Comparison of ENCODE assay signal across 32 mouse cellular contexts in the genomic region with DNA sequence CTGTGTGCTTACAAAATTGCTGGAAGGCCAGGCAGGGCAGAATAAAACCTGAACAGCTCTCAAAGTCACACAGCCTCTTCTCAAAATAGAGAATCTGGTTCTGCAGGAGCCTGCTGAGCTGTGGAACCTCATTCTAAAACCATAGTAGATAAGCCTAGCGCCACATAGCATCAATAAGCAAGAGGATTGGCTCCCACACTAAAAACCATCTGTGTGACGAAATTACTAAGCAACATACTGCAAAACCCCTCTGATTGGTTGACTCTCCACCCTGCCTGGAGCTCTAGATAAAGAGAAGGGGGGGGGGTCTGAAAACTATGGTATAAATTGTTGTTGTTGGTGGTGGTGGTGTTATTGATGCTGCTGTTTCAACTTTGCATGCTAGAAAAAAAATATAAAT.
"Had no signal": no experiment of that assay in that cellular context is flagged by ENCODE, and none has a peak within 500 bp of the region (broad histone marks: within the 10 kb centered on the region; RNA-seq: fewer than 3 reads in every experiment).

No protein-coding gene starts in this region.

- H3K9ac ChIP-seq: limb, embryonic 12.5 days; limb, embryonic 13.5 days; limb, embryonic 15.5 days; liver, embryonic 12.5 days; liver, embryonic 13.5 days; liver, embryonic 14.5 days; liver, embryonic 15.5 days; liver, postnatal 0 days; lung, embryonic 14.5 days; lung, embryonic 15.5 days; midbrain, embryonic 12.5 days; midbrain, embryonic 13.5 days; midbrain, embryonic 15.5 days; neural tube, embryonic 12.5 days had no signal

- H3K4me2 ChIP-seq: limb, embryonic 12.5 days; limb, embryonic 13.5 days; limb, embryonic 15.5 days; liver, embryonic 11.5 days; liver, embryonic 12.5 days; liver, embryonic 13.5 days; liver, embryonic 15.5 days; lung, embryonic 14.5 days; lung, embryonic 15.5 days; midbrain, embryonic 11.5 days; midbrain, embryonic 12.5 days; midbrain, embryonic 13.5 days; midbrain, embryonic 15.5 days; neural tube, embryonic 12.5 days had no signal

- DNase-seq: left cerebral cortex, postnatal 4 days; liver; liver, embryonic 13.5 days; liver, postnatal 0 days; lung, adult 18-20 months; lung, adult 2 months; lung, embryonic 14.5 days; lung, postnatal 10 days; lung, postnatal 14 days; lung, postnatal 36 days; lung, postnatal 4 days; midbrain, embryonic 14.5 days had no signal

- H3K4me1 ChIP-seq: limb, embryonic 10.5 days; limb, embryonic 12.5 days; limb, embryonic 13.5 days; limb, embryonic 15.5 days; liver, embryonic 12.5 days; liver, embryonic 13.5 days; liver, embryonic 15.5 days; lung, embryonic 15.5 days; megakaryocyte, embryonic 14.5 days; midbrain, embryonic 10.5 days; midbrain, embryonic 12.5 days; midbrain, embryonic 13.5 days; midbrain, embryonic 15.5 days; neural tube, embryonic 12.5 days had no signal

- H3K27ac ChIP-seq: limb, embryonic 10.5 days; limb, embryonic 12.5 days; limb, embryonic 13.5 days; limb, embryonic 15.5 days; liver, embryonic 12.5 days; liver, embryonic 13.5 days; liver, embryonic 14.5 days; liver, embryonic 15.5 days; lung, embryonic 15.5 days; macrophage; midbrain, embryonic 10.5 days; midbrain, embryonic 12.5 days; midbrain, embryonic 13.5 days; midbrain, embryonic 15.5 days; neural tube, embryonic 12.5 days had no signal

- H3K36me3 ChIP-seq: limb, embryonic 10.5 days; limb, embryonic 12.5 days; limb, embryonic 13.5 days; limb, embryonic 15.5 days; liver, embryonic 12.5 days; liver, embryonic 13.5 days; liver, embryonic 15.5 days; lung, embryonic 15.5 days; midbrain, embryonic 10.5 days; midbrain, embryonic 12.5 days; midbrain, embryonic 13.5 days; midbrain, embryonic 15.5 days; neural tube, embryonic 12.5 days had no signal

- H3K9me3 ChIP-seq: limb, embryonic 10.5 days; limb, embryonic 12.5 days; limb, embryonic 13.5 days; limb, embryonic 15.5 days; liver, embryonic 13.5 days; liver, embryonic 15.5 days; lung, embryonic 15.5 days; midbrain, embryonic 10.5 days; midbrain, embryonic 12.5 days; midbrain, embryonic 13.5 days; midbrain, embryonic 15.5 days; neural tube, embryonic 12.5 days had no signal

- H3K4me3 ChIP-seq: limb, embryonic 10.5 days; limb, embryonic 12.5 days; limb, embryonic 13.5 days; limb, embryonic 15.5 days; liver, embryonic 12.5 days; liver, embryonic 13.5 days; liver, embryonic 15.5 days; lung, embryonic 15.5 days; megakaryocyte, embryonic 14.5 days; midbrain, embryonic 10.5 days; midbrain, embryonic 12.5 days; midbrain, embryonic 13.5 days; midbrain, embryonic 15.5 days; myocyte; neural tube, embryonic 12.5 days had no signal

- H3K27me3 ChIP-seq: limb, embryonic 12.5 days; limb, embryonic 13.5 days; limb, embryonic 15.5 days; liver, embryonic 12.5 days; liver, embryonic 13.5 days; liver, embryonic 15.5 days; lung, embryonic 15.5 days; megakaryocyte, embryonic 14.5 days; midbrain, embryonic 12.5 days; midbrain, embryonic 13.5 days; midbrain, embryonic 15.5 days; neural tube, embryonic 12.5 days had no signal

- ATAC-seq: liver, embryonic 12.5 days; liver, postnatal 0 days; lung, postnatal 0 days; midbrain, embryonic 13.5 days; midbrain, embryonic 15.5 days; midbrain, embryonic 16.5 days had no signal
